Mouse (Mus musculus) spleen, adult 2 months (tissue): Measurements from ENCODE around the gene Zfp971. TPM values are rescaled to one million over a fixed set of nuclear protein-coding genes. Genes with fewer than 3 reads are reported as not detected.
A peak's percentile ranks its signal among the peaks of the same experiment; 100 is the strongest.
"Not testable (repeated sequence)": the region's sequence is repeated elsewhere in the genome, so short reads cannot be mapped to it uniquely, and the experiment has no call there.

ENCODE experiments used
- DNase-seq, 2 experiments: peaks; one replicate each; pipeline versions ENCODE4 v3.0.0 to v3.0.0-alpha.2; 2012 to 2021; ENCODE audit warnings: low spot score in 2 of 2, low read depth in 1 of 2
- H3K27ac ChIP-seq: fragments of 200-500 bp; 2 replicates; pipeline ENCODE4 v1.5.1; 2012; ENCODE audit warnings: low read length, inconsistent platforms; ENCODE audit not compliant: insufficient read depth
- H3K27me3 ChIP-seq: fragments of 200-500 bp; 2 replicates; pipeline ENCODE4 v1.6.1; 2012; ENCODE audit warnings: mild to moderate bottlenecking, moderate library complexity, low read length, inconsistent platforms; ENCODE audit not compliant: control insufficient read depth, insufficient read depth
- H3K36me3 ChIP-seq: fragments of 200-500 bp; 2 replicates; pipeline ENCODE4 v1.6.1; 2012; ENCODE audit warnings: mild to moderate bottlenecking, low read length, inconsistent platforms; ENCODE audit not compliant: control insufficient read depth, insufficient read depth
- H3K4me1 ChIP-seq: fragments of 200-500 bp; 2 replicates; pipeline ENCODE4 v1.6.1; 2011; ENCODE audit warnings: inconsistent platforms; ENCODE audit not compliant: control insufficient read depth, insufficient read depth, insufficient read length
- H3K4me3 ChIP-seq: fragments of 200-500 bp; 2 replicates; pipeline ENCODE4 v1.5.1; 2011; ENCODE audit warnings: mild to moderate bottlenecking, inconsistent platforms; ENCODE audit not compliant: insufficient read depth, insufficient read length; ENCODE audit errors: extremely low read depth
- CTCF ChIP-seq: fragments of 200-500 bp; IDR thresholded peaks from 2 replicates; pipeline ENCODE4 v1.5.1; 2011; ENCODE audit warnings: mild to moderate bottlenecking, inconsistent platforms; ENCODE audit not compliant: insufficient read depth, insufficient read length, insufficient replicate concordance; ENCODE audit errors: extremely low read depth
- POLR2A ChIP-seq: fragments of 200-500 bp; IDR thresholded peaks from 2 replicates; pipeline ENCODE4 v1.6.1; 2011; ENCODE audit warnings: low read depth, low read length, inconsistent platforms
- WGBS: fragments of 180-500 bp; shearing (Covaris S2); methylation state at CpG from one replicate; pipeline ENCODE4 v1.1.7; 2018; 5-methylcytosine and 5-hydroxymethylcytosine counted together
- polyA plus RNA-seq: library from polyadenylated mRNA; depleted of rRNA; stranded (reverse); fragments of >200 nt; gene quantifications from 2 replicates; pipeline ENCODE4 v1.2.3, GENCODE M21; 2012; rRNA removed

Gene Zfp971
- polyA plus RNA-seq = 0.36 and 0.45 TPM in 2 replicates

DNA sequence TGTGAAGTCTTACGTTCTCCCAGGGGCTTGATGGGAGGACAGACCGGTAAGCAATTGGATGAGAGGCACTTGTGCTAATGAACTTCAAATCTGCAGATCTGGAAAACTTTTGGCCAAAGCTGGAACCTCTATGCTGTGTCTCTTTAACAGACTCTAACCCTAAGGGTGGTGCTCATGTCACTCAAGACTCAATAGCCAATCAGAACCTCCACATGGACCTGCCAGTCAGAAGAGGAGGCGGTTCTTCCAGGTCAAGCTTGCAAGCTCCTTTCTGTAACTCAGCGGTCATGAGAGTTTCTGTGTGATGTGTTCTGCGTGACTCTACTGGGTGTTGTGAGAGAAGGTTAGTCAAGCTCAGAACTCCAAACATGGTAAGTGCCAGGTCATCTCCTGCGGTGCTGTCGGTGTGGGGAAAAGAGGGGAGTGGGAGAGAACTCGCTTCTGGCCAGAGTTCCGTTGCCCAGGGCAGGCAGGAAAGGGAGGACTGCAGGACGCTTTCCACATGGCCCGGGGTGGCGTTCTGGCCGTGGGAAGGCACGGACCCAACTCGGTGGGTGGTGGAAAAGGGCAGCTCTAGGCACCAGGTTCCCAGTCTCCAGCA, at the start of gene Zfp971:
Gene Zfp971 (plus strand): TSS at position 274 of the 601 bp plus-strand sequence.
- not testable (repeated sequence) for H3K4me1 ChIP-seq, H3K27me3 ChIP-seq, H3K27ac ChIP-seq, H3K36me3 ChIP-seq
- peak; percentile 9 to 12 for DNase-seq
- peak within 1 kb of the TSS; percentile 57 for H3K4me3 ChIP-seq
- 4% methylated on average over 15 of the region's 15 CpGs for WGBS

- not testable (repeated sequence) for H3K4me3 ChIP-seq, DNase-seq, H3K36me3 ChIP-seq, H3K4me1 ChIP-seq, H3K27ac ChIP-seq, H3K27me3 ChIP-seq
- WGBS = 81% methylated on average over 7 of the region's 7 CpGs
Measured at GRCm38 (mm10) chr2:177974814-177975213, 48.3 kb upstream of the Zfp971 start.

DNA sequence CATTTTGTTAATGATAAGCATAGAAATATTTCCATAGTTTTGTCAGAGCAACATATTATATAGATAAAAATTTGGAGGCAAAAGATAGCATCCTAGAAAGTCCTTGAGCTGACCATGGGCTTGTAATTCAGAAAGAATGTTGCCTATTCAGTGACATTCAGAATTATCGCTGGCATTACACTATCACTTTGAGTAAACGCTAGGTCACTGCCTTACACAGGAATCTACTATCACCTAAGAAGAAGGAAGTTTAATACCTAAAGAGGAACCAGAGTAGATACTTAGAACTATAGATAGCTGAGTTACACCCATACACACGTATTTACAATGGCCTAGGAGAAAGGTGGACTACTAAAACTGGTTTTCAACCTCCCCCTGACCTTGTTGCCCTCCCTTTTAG, 3.6 kb upstream of the Zfp971 start:
- not testable (repeated sequence) for DNase-seq, H3K36me3 ChIP-seq, H3K4me3 ChIP-seq, H3K4me1 ChIP-seq, H3K27me3 ChIP-seq, H3K27ac ChIP-seq
- WGBS = 28% methylated on average over 3 of the region's 3 CpGs

- not testable (repeated sequence) for H3K36me3 ChIP-seq, H3K27me3 ChIP-seq, H3K4me1 ChIP-seq, H3K4me3 ChIP-seq
- DNase-seq = peak; percentile 31 to 53
- 8% methylated on average over 8 of the region's 8 CpGs for WGBS
- H3K27ac ChIP-seq = 0 out of 2 replicates have a peak overlapping the region, but pooled peaks have one; percentile 51
Measured at GRCm38 (mm10) chr2:178020773-178021172, 2.3 kb upstream of the Zfp971 start.

GRCm38 (mm10) chr2:178023861-178024260, 777 bp downstream of the Zfp971 start:
- DNase-seq, H3K27me3 ChIP-seq, H3K27ac ChIP-seq, H3K4me3 ChIP-seq, H3K36me3 ChIP-seq, H3K4me1 ChIP-seq: not testable (repeated sequence)
- WGBS = 33% methylated on average over 2 of the region's 2 CpGs

- not testable (repeated sequence) for H3K4me3 ChIP-seq, H3K36me3 ChIP-seq, H3K4me1 ChIP-seq, H3K27me3 ChIP-seq, H3K27ac ChIP-seq, DNase-seq
- WGBS = 95% methylated on average over 3 of the region's 3 CpGs
Measured at GRCm38 (mm10) chr2:178027601-178028000, 4.5 kb downstream of the Zfp971 start.

DNA sequence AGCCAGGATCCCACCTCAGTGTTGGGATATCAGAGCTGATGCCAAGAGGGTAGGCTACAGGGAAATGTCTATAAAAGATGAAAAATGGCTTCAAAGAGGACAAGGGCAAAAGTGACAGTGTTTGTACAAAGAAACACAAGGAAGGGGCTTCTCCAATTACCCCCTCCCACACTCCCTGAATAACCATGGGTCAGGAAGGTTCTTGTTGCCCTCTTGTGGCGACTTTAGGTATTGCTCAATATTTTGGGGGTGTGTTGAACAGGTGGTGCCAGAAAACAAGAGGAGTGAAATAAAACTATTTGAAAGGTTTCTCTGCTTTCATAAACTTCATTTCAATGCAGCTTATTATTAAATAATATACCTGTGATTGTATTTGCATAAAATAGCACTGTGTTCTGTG, 35.1 kb downstream of the Zfp971 start:
- peak; percentile 19 to 47 for DNase-seq

GRCm38 (mm10) chr2:178078166-178078717, 55.2 kb downstream of the Zfp971 start, which contains the start of gene Zfp931:
Zfp931 (minus strand) TSS chr2:178078476.
- WGBS = 1% methylated on average over 7 of the region's 14 CpGs
- H3K27ac ChIP-seq, H3K36me3 ChIP-seq, H3K27me3 ChIP-seq, DNase-seq, H3K4me1 ChIP-seq: not testable (repeated sequence)
- H3K4me3 ChIP-seq = peak within 1 kb of the TSS; percentile 39; the same call in 1 of the 2 replicates

More for the DNA sequence above, 35.1 kb downstream of the Zfp971 start:
- H3K4me1 ChIP-seq = no peaks in the 10 kb centered on the region
- H3K27ac ChIP-seq = no peak overlapping the region
- TF ChIP-seq POLR2A = no peak
- TF ChIP-seq CTCF = peak; percentile 43; the same call in 1 of the 2 replicates
- no peaks in the 10 kb centered on the region for H3K36me3 ChIP-seq
- no peak overlapping the region for H3K4me3 ChIP-seq
- WGBS = 0% methylated on average over 1 of the region's 1 CpGs
- H3K27me3 ChIP-seq = no peaks in the 10 kb centered on the region

Other genes with a start within 250 kb of the Zfp971 start
- 1.2 and 1.6 TPM in 2 replicates for gene Gm14325, start 182.9 kb upstream of the Zfp971 start, polyA plus RNA-seq
- 0.12 TPM in 1 of 2 replicates, not detected in the other for gene Gm14327, start 126.2 kb upstream of the Zfp971 start, polyA plus RNA-seq
- not detected in 2 replicates for gene Zfp972, start 97.7 kb upstream of the Zfp971 start, polyA plus RNA-seq
- 0.58 and 0.78 TPM in 2 replicates for gene Gm14326, start 66.0 kb upstream of the Zfp971 start, polyA plus RNA-seq
- 0.32 and 0.34 TPM in 2 replicates for gene Zfp931, start 55.2 kb downstream of the Zfp971 start, polyA plus RNA-seq
- 0.22 and 0.54 TPM in 2 replicates for gene Phactr3, start 95.7 kb downstream of the Zfp971 start, polyA plus RNA-seq